Mouse (Mus musculus): Measurements from ENCODE around the gene Fzd5. TPM values are rescaled to one million over a fixed set of nuclear protein-coding genes. Genes with fewer than 3 reads are reported as not detected.

Gene Fzd5
- total RNA-seq, 2 experiments from 2014 or later: 1.1 to 1.2 TPM

DNA sequence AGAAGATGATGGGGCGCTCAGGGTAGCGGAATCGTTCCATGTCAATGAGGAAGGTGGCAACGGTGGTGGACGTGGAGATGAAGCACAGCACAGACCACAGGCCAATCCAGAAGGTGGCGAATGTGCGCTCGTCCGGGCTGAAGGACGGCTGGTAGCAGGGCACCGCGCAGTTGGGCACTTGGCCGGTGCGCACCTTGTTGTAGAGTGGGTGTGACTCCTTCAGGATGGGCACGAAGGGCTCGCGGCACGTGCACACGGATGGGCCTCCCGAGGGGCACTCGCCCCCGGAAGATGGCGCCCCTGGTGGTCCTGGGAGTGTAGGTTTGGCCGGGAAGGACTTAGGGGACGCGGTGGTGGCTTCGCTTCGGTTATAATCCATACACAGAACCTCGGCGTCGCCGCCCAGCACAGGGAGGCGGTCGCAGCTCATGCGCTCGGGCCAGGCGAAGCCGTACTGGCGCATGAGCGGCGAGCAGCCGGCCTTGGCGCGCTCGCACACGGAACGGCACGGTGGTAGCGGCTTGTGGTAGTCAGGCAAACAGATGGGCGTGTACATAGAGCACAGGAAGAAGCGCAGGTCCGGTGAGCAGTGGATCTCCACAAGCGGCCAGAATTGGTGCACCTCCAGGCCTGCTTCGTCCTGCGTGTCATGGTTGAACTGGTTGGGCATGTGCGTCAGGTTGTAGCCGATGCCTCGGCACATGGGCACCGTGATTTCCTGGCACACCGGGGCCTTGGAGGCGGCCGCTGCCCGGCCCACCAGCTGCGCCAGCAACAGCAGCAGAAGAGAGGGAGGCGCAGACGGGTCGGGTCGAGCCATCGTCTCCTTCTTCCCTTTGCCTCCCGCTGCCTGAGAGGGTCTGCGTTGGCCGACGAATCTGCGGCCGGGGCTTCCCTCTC is 1.5 kb downstream of the Fzd5 start:
- peak in 1 of 2 experiments; percentile 66 for DNase-seq (ENCODE audit: extremely low spot score in 1 of 2, low spot score in 2 of 2)
- intact Hi-C loops (cut with DNase I): loop anchor here (5.0 kb wide), 2 partner anchors 181 to 251 kb away; no protein-coding TSS in a partner anchor

GRCm38 (mm10) chr1:64734771-64735750 is 2.5 kb downstream of the Fzd5 start:
- intact Hi-C loops (cut with DNase I): loop anchor here (5.0 kb wide), 2 partner anchors 182 to 252 kb away; no protein-coding TSS in a partner anchor
- peak in 1 of 2 experiments; percentile 52 for DNase-seq (ENCODE audit: extremely low spot score in 1 of 2, low spot score in 2 of 2)

DNA sequence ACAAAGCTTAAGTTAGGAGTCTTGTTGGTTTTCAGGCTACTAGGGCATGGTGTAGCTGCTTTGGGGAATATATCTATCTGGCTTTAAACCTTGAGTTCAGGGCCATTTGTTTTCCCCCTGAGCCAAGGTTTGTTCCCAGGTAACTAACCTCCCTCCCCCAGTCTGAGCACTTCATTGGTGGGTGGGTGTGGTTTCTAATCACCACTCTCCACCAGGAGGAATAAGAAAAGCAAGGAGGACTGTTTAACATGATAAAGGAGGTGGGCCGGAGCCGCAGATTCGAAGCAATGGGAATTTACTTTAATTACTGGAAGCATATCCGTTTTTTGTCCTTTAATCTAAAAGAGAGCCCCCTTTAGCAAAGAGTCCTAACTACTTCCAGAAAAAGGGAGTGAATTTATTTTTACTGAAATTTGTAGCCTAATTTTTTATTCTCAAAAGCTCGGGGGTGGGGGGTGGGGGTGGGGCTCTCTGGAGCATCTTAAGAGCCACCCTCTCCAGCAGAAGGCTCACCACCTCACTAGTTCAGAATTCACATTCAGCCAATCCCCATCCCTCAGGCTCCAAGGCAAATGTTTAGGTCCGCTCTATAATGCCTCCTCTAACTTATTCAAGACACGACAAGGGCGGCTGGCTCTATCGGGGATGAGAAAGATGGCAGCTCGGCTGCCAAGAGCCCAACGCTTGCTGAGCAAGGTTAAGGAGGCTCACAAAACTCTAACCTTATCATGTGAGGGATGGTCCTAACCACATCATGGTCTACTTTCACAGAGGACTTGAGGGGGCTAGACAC is 3.9 kb downstream of the Fzd5 start:
- intact Hi-C loops (cut with DNase I): no loop called here
- no peak for DNase-seq (ENCODE audit: extremely low spot score in 1 of 2, low spot score in 2 of 2)

- DNase-seq (ENCODE audit: extremely low spot score in 1 of 2, low spot score in 2 of 2): no peak
- intact Hi-C loops (cut with DNase I): no loop called here
Observed at GRCm38 (mm10) chr1:64732637-64733200, 4.8 kb downstream of the Fzd5 start.

DNA sequence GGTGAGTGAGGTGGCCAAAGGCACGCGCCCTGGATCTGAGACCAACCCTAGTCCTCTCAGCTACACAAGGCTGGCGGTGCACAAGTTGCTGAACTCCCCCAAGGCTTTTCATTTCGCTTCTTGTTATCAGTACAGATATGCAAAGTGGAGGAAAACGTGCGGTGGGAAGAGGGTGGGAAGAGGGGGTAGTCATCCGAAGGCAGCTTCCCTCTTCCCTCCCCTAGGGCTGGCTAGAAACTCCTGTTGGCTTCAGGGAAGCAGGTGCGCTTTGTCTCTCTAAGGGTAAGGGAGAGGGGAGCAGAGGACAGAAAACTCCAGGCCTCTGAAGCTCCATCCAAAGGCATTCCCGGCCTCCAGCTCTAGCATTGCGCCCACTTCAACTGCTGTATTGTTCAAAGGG is 5.4 kb downstream of the Fzd5 start:
- DNase-seq (ENCODE audit: extremely low spot score in 1 of 2, low spot score in 2 of 2): no peak
- intact Hi-C loops (cut with DNase I): no loop called here

GRCm38 (mm10) chr1:64731341-64732020 is 6.1 kb downstream of the Fzd5 start:
- DNase-seq (ENCODE audit: extremely low spot score in 1 of 2, low spot score in 2 of 2): no peak
- intact Hi-C loops (cut with DNase I): no loop called here

GRCm38 (mm10) chr1:64730046-64730445 is 7.5 kb downstream of the Fzd5 start:
- intact Hi-C loops (cut with DNase I): no loop called here
- DNase-seq (ENCODE audit: extremely low spot score in 1 of 2, low spot score in 2 of 2): no peak

DNA sequence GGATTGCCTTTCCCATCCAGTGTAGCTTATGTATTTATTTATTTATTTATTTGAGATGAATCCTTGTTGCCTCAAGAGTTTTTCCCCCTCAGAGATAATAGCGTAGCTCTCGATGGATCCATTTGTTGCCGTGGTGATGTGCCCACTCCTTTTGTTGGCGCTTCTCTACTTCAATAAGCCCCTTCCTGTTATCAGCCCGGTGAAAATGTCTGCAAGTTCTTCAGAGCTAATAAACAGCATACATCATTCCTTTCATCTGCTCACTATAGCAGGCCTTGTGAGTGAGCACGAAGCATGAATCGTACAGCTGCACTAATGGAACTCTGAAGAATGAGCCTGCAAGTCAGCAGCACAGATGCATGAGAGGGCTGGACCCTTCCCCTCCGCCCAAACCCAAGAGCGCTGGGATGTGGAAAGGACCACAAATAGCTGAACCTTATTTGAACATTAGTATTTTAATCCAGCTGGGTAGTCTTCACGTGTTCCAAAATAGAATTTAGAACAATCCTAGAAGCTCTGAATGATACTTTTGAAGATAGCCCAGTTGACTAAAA is 16.4 kb downstream of the Fzd5 start:
- intact Hi-C loops (cut with DNase I): no loop called here
- DNase-seq (ENCODE audit: extremely low spot score in 1 of 2, low spot score in 2 of 2): no peak

DNA sequence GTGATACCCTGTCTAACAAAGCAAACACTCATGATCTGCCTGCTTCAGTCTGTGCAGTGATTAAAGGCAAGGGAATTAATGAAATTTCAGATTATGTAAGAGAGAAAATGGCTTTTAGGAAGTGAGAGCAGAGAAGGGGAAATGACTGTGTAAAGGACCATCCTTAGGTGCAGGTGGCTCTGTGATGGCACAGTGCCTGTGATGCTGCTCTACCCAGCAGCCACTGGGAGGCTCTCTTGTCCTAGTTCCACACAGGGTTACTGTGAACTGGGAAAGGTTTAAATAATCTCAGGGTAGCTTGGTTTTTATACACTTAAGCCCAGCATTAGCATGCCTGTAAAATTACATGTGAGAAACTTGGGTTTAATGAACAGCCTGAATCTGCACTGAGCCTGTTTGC is 20.0 kb downstream of the Fzd5 start:
- DNase-seq (ENCODE audit: extremely low spot score in 1 of 2, low spot score in 2 of 2): peak in 1 of 2 experiments; percentile 66
- intact Hi-C loops (cut with DNase I): loop anchor here (5.0 kb wide), 5 partner anchors 200 to 1050 kb away; no protein-coding TSS in a partner anchor

DNA sequence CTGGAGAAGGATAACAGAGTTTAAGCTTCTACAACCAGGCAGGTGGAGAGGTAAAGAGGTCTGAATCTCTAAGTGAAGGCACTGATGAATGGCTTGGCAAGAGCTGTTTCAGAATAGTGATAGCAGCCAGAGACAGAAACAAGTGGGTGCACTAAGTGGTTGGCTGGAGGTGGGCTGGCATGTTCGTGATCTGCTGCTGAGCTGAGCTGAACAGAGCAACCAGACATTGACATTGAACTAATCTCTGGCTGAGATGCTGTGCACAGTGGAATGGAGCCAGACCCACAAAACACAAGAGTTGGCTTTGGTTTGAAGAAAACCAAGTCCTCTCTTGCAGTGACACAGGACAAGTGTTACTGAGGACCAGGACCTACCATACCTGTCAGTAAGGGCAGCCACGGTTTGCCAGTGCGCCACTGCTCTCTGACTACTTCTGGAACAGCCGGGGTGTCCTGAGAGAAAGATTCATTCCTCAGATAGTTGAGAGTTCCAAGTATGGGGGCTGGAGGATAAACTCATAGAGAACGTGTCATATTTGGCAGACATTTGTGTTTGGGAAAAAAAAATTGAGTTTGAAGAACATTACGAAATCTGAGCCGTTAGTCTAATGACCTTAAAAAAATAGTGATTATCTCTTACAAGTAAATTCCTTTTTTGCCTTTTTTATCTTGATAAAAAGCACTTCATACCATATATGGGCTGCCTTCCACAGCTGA is 20.8 kb downstream of the Fzd5 start:
- intact Hi-C loops (cut with DNase I): loop anchor here (5.0 kb wide), 5 partner anchors 201 to 1049 kb away; no protein-coding TSS in a partner anchor
- DNase-seq (ENCODE audit: extremely low spot score in 1 of 2, low spot score in 2 of 2): no peak

- intact Hi-C loops (cut with DNase I): loop anchor here (5.0 kb wide), 5 partner anchors 202 to 1048 kb away; no protein-coding TSS in a partner anchor
- no peak for DNase-seq (ENCODE audit: extremely low spot score in 1 of 2, low spot score in 2 of 2)
Observed at GRCm38 (mm10) chr1:64715458-64715857, 22.1 kb downstream of the Fzd5 start.

DNA sequence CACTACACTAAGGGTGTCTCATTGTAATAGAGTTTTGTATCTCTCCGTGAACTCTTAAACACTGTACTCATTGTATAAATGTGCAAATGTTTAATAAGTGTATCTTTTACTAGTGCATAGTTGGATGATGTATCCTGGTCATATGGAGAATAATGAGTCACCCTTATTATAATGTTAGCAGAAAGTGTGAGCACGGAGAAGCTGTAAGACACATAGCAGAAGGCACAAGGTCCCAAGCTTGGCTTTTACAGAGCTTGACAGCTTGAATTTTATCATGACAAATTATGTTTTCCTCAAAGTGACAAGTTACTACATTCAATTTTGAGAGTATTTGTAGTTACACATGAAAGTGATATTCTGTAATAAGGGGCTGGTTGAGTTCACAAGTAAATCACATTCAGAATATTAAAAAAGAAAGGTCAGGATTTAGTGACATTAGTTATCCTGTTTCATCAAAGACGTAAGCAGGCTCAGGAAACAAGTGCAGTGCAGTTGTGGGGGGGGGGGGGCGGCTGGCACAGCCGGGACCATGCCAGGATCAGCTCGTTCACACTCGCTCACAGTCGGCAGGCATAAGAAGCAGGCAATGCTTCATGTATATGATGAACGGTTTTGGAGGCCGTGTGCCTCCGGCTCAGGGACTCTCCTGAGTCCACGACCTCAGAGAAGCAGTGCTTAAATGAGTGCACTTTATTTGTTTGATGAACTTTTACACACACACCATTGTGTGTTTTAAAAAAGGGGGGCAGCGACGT is 25.4 kb downstream of the Fzd5 start:
- intact Hi-C loops (cut with DNase I): no loop called here
- DNase-seq (ENCODE audit: extremely low spot score in 1 of 2, low spot score in 2 of 2): no peak

DNA sequence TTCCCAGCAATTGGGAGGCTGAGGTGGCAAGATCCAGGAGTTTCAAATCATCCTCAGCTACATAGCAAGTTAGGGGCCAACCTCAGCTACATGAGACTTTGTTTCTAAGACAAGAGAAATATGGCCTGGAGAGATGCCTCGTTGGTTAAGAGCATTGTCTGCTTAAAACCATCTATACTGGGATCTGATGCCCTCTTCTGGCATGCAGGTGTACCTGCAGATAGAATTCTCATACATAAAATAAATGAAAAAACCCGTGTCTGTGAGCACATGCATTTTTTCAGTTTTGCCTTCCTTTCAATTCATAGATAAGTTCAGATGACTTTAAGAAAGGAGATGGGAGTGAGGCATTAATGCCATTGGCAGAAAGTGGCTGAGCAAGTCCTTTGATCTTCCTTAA is 27.7 kb downstream of the Fzd5 start:
- intact Hi-C loops (cut with DNase I): loop anchor here (5.0 kb wide), 1 partner anchor 93 kb away; the partner anchor contains the start of gene Mettl21a
- DNase-seq (ENCODE audit: extremely low spot score in 1 of 2, low spot score in 2 of 2): no peak

DNA sequence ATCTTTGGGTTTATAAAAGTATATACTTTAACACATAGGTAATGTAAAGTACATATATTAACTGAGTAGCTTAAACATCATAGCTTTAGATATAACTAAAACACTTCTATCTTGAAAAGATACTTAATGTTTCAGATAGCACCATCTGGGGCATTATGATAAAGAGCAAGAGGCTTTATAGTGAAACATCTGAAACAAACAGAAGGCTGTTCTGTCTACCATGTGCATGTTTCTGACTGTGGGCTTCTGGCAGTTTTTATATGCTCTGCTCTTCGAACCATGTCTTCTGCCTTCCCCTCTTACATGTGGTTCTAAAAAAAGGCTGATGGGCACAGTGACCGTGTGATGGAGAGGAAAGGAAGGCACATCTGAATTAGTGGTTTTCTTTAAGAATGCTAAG is 30.9 kb downstream of the Fzd5 start:
- intact Hi-C loops (cut with DNase I): loop anchor here (5.0 kb wide), 1 partner anchor 89 kb away; the partner anchor contains the start of gene Mettl21a
- no peak for DNase-seq (ENCODE audit: extremely low spot score in 1 of 2, low spot score in 2 of 2)

DNA sequence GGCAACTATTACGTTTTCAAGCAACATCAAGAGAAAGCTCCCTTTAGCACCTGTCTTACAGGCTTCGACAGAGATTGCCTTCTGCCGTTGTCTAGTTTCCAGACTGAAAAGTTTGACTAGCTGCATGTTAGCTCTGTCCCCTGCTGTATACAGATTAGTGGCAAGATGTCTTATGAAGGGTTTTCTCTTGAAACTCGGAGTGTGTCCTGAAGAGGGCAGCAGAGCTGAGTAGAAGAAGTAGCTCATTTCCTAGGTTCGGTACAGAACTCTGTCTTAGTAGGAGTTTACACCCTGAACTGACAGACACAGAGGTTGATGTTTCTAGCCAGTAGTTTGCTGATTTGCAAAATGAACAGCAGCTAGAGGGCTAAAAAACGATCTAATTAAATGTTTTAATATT is 32.3 kb downstream of the Fzd5 start:
- peak; percentile 39 to 45 for DNase-seq (ENCODE audit: extremely low spot score in 1 of 2, low spot score in 2 of 2)
- intact Hi-C loops (cut with DNase I): loop anchor here (5.0 kb wide), 1 partner anchor 88 kb away; the partner anchor contains the start of gene Mettl21a

DNA sequence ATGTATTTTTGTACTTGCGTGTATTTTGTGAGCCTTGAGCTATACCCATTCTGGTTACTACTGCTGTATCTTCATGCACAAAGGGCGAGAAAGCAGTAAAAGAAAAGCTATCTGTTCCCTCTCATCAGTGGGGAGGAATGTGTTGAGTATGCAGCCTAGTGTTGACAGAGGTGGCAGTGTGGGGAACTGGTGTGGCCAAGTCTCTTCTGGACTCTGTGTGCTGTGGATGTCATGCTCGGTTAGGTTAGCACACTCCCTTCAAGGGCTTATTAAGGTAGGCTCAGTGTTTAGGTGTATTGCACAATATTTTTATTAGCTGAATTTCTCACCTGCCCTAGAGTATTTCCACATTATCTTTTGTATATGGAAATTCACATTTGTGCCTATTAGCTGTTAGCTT is 35.8 kb downstream of the Fzd5 start:
- DNase-seq (ENCODE audit: extremely low spot score in 1 of 2, low spot score in 2 of 2): no peak
- intact Hi-C loops (cut with DNase I): no loop called here
